In the genomic region with DNA sequence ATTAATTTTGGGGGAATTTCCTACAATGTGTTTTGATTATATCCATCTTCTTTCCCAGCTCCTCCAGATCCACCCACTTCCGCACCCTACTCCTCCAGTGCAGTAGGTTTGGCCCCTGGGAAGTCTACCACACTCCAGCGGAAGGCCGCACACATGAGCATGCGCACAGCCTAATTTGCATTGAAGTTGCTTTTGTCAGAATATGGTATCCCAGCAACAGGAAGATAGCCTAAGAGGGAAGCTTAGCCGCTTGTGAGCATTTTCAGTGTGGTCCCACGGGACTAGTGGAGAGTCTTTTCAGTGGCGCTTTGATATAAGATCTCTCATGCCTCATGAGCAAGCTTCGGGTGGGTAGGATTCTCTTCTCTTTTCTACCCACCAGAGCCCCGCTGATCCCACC, we compare ENCODE assay signal across 9 mouse cellular contexts.
DNase-seq lines count a peak whose midpoint lies in the region; ATAC-seq and TF ChIP-seq lines count a peak whose summit lies in the region.
"Had no signal": no experiment of that assay in that cellular context is flagged by ENCODE, and none has a peak within 500 bp of the region (broad histone marks: within the 10 kb centered on the region; RNA-seq: fewer than 3 reads in every experiment).

No protein-coding gene starts in this region.

- H3K9me3 ChIP-seq in hindbrain, embryonic 14.5 days (ENCODE audit: control insufficient read depth, low read length), result no peaks in the 10 kb centered on the region
- no peaks in the 10 kb centered on the region for H3K9me3 ChIP-seq in midbrain, postnatal 0 days (ENCODE audit: low read length)

- peak overlapping the region; percentile 1; the same call in 1 of the 2 replicates for H3K27ac ChIP-seq in hindbrain, embryonic 14.5 days
- no peak overlapping the region; the same call in 1 of the 2 replicates for H3K27ac ChIP-seq in midbrain, postnatal 0 days (ENCODE audit: low read depth, low read length)

- 16% methylated on average over 9 of the region's 9 CpGs for WGBS in hindbrain, embryonic 14.5 days
- 13% methylated on average over 9 of the region's 9 CpGs for WGBS in midbrain, postnatal 0 days

- peaks cover 12% of the 10 kb centered on the region; the same call in 1 of the 2 replicates for H3K4me1 ChIP-seq in hindbrain, embryonic 14.5 days (replicated peaks; ENCODE audit: control insufficient read depth, insufficient read depth, low read length)
- H3K4me1 ChIP-seq in midbrain, postnatal 0 days (ENCODE audit: insufficient read depth, low read length), result peaks cover 13% of the 10 kb centered on the region; the same call in 1 of the 2 replicates

- no peak for TF ChIP-seq CTCF in midbrain, postnatal 0 days (IDR thresholded peaks at IDR 0.05)

- ATAC-seq in hindbrain, embryonic 14.5 days (ENCODE audit: low FRiP score), result peak; percentile 65; the same call in 1 of the 2 replicates
- ATAC-seq in midbrain, postnatal 0 days (ENCODE audit: low FRiP score), result 0 out of 2 replicates have a peak, but pooled peaks have one; percentile 63

- H3K36me3 ChIP-seq in hindbrain, embryonic 14.5 days (replicated peaks; ENCODE audit: control insufficient read depth, insufficient read depth), result no peaks in the 10 kb centered on the region
- no peaks in the 10 kb centered on the region for H3K36me3 ChIP-seq in midbrain, postnatal 0 days (ENCODE audit: insufficient read depth, low read length)

- DNase-seq in R1 (ENCODE audit: low read depth, low spot score), result peak; percentile 63
- DNase-seq in embryo, embryonic 10.5 days (ENCODE audit: low spot score), result peak; percentile 68
- DNase-seq in hindbrain, embryonic 14.5 days (ENCODE audit: low spot score), result peak; percentile 68
- DNase-seq in midbrain, postnatal 0 days (ENCODE audit: low spot score), result peak; percentile 83
- DNase-seq in cerebellum, postnatal 14 days, result no peak
- no peak for DNase-seq in spleen, postnatal 4 days (ENCODE audit: low spot score in 2 of 2)
- DNase-seq in natural killer cell, adult 2 months (ENCODE audit: low spot score in 2 of 2), result no peak
- DNase-seq in spleen, postnatal 10 days (ENCODE audit: low spot score in 2 of 2), result no peak
- DNase-seq: lung, embryonic 14.5 days had no signal

- peak overlapping the region; percentile 14; the same call in 1 of the 2 replicates for H3K4me2 ChIP-seq in hindbrain, embryonic 14.5 days (replicated peaks)
- H3K4me2 ChIP-seq in midbrain, postnatal 0 days (ENCODE audit: low read depth, low read length, poor library complexity, severe bottlenecking), result no peak overlapping the region
- H3K4me2 ChIP-seq: lung, embryonic 14.5 days had no signal

- H3K9ac ChIP-seq in hindbrain, embryonic 14.5 days, result no peak overlapping the region
- no peak overlapping the region for H3K9ac ChIP-seq in midbrain, postnatal 0 days (replicated peaks; ENCODE audit: low read length, poor library complexity, severe bottlenecking)
- H3K9ac ChIP-seq: lung, embryonic 14.5 days had no signal

- H3K4me3 ChIP-seq in hindbrain, embryonic 14.5 days (replicated peaks; ENCODE audit: low read length), result no peak overlapping the region
- H3K4me3 ChIP-seq in midbrain, postnatal 0 days (ENCODE audit: low read depth, low read length), result no peak overlapping the region

- H3K27me3 ChIP-seq in hindbrain, embryonic 14.5 days (ENCODE audit: control insufficient read depth, insufficient read depth, low read length), result no peaks in the 10 kb centered on the region
- H3K27me3 ChIP-seq in midbrain, postnatal 0 days (ENCODE audit: insufficient read depth, low read length), result no peaks in the 10 kb centered on the region

Comparison
In these comparisons a context has a peak if more than half of its experiments do, and no peak if none do; other contexts are left out.
1. DNase-seq: peak in R1 (single experiment), embryo, embryonic 10.5 days (single experiment), hindbrain, embryonic 14.5 days (single experiment) and midbrain, postnatal 0 days (single experiment); none in cerebellum, postnatal 14 days (0 of 2), spleen, postnatal 4 days (0 of 2), natural killer cell, adult 2 months (0 of 2) and spleen, postnatal 10 days (0 of 2).